Mouse (Mus musculus) brain, embryonic 18.5 days (tissue): ENCODE results near the gene Haao.

Experiments
- DNase-seq: peaks from one replicate; pipeline ENCODE4 v3.0.0-alpha.2; 2012; ENCODE audit warnings: low read depth, low spot score

Haao gene

DNA sequence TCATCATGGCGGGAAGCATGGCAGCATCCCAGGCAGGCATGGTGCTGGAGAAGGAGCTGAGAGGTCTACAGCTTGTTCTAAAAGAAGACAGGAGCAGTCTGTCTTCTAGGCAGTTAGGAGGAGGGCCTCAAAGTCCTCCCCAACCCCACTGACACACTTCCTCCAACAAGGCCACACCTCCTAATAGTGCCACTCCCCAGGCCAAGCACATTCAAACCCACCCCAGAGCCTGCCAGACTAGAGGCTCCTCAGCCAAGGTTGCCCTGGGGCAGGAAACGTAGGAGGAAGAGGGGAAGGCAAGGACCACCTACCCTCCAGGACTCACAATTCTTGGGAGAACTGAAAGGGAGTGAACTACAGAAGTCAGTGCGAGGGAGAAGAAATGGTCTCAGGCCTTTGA is at the start of gene Haao:
Haao (minus strand) TSS at position 149 of the 400 bp plus-strand sequence.
- DNase-seq, result no peak

GRCm38 (mm10) chr17:83897361-83897799 is 49.6 kb upstream of the Haao start:
- DNase-seq, result no peak

DNA sequence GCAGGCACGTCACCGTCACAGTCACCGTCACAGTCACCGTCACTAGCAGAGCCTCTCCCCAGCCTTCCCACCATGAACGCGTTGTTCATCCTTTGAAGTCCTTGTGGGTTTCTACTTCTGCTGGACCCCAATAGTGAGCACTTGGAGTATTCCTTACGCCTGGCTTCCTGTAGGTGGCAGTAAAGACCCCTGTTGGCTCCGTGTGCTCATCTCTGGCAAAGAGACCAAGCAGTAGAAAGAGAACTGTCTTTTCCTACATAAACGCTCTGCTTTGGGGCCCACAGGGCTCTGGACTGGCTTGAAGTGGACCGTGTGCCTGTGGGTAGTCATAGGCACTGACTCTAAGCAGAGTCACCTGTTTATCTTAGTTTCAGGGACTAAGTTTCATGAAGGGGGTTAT is 49.0 kb upstream of the Haao start:
- DNase-seq, result no peak

DNA sequence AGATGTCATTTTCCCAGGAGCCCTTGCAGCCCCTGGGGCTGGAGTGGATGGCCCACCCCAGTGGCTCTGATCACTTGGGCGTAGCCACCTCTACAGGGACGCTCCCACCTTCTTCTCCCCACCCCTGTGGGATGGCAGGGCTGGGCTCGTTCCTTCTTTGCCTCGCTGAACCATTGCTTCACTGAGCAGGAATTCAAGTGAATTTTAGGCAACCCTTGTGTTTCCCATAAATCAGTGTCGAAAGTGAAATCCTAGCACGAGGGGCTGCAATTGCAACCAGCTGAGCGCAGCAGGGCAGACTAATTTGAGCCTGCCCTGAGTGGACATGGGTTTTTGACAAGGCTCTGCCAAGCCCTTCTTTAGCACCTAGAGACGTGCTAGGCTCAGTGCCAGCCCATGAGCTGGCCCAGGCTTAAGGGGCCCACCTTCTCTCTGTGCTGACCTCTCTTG is 47.6 kb upstream of the Haao start:
- DNase-seq, result no peak

DNA sequence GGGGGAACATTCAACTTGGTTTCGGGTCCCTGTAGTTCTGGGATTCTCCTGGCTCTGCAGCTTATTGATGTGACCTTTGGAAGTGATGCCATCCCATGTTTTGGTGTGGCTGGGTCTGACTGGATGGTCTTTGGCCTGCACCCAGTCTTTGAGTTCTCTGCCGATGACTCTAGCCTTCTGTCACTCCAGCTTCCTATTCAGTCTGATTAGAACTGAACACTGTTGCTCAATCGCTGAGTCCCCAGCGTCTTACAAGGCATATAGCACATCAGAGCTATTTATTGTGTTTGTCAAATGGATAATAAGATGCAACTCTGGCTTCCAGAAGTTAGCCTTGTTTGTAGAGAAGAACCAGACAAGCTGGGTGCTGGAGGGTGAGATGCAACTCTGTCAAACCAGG is 45.4 kb upstream of the Haao start:
- DNase-seq, result no peak

DNA sequence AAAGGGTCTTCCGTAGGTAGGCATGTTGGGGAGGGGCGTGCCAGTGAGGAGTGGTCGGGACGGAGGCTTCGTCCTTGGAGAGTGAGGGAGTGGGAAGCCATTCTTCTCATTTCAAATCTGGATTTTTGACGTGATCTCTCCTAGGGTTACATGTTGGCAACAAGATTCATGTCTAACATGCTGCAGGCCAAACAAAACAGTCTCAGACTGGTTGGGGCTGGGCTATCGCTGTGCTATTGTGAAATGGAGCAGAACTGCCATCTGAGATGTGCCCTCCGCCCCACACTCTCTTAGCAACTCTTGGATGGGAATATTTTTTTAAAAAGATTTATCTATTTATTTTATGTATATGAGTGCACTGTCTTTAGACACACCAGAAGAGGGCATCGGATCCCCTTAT is 44.1 kb upstream of the Haao start:
- no peak for DNase-seq

DNA sequence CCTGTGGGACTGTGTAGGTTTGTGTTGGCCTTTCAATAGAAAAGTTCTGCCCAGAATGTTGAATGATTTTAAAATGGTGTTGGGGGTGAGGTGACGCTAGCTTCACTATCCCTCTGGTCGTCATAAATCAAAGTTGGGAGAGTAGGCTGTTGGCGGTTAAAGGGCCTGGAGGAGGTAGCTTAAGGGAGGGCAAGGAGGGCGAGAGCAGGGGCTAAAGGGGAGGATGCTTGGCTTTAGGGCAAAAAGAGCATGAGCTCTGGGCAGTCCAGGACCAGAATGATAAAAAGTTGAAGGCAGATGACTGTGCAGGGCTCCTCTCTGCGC is 42.6 kb upstream of the Haao start:
- DNase-seq, result no peak

- DNase-seq, result peak; percentile 60
Observed at GRCm38 (mm10) chr17:83889691-83890372, 42.1 kb upstream of the Haao start.

DNA sequence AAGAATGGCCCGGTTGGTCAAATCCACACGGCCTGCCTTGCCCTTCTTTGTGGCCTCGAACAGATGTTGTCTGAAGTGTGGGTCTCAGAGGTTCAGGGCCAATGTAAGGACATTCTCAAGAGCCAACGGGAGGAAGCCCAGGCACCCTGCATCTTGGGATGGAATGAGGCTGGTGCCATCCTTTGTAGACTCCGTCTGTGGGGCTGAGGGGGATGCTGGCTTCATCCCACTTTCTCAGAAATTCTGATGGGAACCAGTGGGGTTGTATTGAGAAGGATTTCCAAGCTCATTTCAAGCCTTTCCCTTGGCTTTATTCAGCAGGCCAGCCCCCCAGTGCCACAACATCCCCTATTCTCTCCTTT is 41.5 kb upstream of the Haao start:
- no peak for DNase-seq

GRCm38 (mm10) chr17:83887241-83887640 is 39.5 kb upstream of the Haao start:
- DNase-seq, result no peak

GRCm38 (mm10) chr17:83886395-83886794 is 38.6 kb upstream of the Haao start:
- DNase-seq, result no peak

DNA sequence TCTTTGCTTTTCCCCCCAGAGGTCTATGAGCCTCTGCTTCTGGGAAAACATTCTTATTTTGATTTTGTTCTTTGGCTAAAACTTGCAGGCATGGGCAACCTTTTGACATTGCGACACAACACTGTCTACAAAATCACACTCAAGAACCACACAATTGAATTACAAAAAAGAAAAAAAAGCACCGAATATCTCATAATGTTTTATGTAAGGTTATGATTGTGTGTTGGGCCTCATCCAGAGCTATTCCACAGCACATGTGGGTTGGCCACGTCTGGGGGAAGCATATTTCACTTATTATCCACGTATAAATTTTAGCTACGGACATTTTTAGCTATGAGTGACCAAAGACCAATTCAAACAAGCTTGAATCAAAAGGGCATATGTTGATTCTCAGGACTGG is 38.0 kb upstream of the Haao start:
- no peak for DNase-seq

DNA sequence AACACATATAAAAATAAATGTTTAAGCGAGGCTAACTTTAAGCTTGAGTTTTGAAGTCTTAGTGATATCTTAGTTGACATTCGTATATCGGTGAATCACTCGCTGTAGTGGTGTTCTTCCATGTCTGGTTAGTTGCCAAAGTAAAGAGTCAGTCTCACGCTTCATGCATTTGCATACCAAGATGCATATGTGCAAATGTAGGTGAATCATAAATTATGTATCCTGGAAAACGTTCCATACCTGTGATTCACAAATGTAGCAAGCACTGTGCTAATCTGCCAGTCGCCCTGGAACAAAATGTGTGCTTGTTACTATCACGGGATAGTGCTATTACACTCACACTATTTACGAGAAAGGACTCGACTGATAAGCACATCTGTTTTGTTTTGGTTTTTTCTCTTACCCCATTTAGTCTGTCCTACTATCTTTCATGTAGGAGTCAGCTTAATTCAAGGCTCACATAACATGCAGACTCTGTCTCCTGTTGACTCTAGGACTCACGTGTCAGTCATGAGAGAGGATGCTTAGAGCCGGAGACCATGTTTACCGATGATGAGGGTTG is 37.3 kb upstream of the Haao start:
- DNase-seq, result no peak

- DNase-seq, result no peak
Observed at GRCm38 (mm10) chr17:83882788-83883187, 35.0 kb upstream of the Haao start.

DNA sequence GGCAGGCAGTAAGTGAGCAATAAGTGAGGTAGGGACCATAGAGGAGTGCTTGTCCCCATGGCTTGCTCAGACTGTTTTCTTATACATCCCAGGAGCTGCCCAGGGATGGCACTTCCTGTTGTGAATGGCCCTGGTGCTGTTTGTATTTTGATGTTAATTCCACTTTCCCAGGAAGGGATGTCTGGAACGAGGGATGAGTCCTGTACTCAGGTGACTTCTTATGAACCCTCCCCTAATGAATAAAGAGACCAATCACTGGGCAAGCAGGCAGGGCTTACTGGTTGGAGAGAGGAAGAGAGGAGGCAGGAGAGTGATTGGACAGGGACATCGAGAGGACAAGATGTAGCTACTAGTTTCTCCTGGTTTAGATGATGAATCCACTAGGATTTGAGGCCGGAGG is 33.3 kb upstream of the Haao start:
- DNase-seq, result no peak

- DNase-seq, result no peak
Observed at GRCm38 (mm10) chr17:83880174-83880710, 32.5 kb upstream of the Haao start.

GRCm38 (mm10) chr17:83879631-83880030 is 31.9 kb upstream of the Haao start:
- DNase-seq, result no peak

GRCm38 (mm10) chr17:83874610-83875009 is 26.8 kb upstream of the Haao start:
- no peak for DNase-seq

DNA sequence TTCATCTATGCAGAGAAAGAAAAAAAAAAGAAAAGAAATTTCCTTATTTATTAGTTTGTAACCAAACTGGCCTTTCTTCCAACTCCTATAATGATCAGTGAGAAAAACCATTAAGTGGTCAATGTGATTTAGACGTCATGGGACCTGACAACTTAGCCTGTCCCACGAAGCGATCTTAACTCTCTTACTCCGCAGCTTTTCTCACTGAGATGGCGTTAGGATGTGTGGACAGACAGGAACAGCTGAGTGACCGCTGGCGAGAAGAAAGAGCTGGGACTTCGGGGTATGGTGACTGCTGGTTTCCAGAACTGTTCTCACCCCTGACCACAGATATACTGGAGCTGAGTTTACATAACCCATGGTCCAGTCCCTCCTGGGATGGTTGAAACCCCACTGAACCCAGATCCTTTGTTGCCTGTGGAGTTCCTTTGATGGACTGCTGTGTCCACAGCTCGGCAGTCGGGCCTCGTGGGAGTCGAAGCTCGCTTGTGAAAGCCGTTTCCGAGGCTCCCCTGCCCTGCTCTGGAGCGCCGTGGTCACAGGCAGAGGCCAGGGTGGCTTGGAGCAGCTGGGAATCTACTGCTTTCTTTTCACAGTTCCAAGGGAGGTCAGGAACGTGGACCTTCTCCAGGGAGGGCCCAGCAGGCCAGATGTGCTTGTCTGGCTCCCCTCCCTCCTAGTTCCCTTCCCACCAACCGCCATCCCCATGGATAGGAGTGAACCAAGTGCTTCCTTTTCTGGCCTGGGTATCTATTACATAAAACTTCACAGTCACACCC is 25.8 kb upstream of the Haao start:
- no peak for DNase-seq

DNA sequence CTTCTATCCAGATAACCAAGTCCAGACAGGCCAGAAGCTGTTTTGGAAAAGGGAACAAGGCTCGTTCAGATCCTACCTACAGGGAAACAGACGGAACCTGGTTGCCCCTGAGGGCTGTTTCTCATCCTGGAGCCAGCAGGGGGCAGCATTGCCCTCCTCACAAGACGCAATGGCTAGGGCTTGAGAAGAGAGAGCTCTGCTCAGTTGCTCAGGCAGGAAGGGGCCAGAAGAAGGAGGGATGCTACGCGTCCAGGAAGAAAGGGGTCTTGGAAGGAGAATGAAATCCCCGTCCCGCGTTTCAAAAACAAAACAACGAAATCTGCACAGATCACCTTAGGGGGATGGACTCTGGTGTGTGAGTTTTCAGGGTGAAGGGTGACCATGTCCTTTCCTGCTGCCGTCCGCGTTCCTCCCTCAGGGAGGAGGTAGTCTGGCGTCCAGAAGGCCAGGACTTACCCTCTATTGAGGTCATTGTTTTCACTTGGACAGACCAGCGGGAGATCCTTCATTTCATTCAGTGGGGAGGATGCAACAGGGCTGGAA is 25.1 kb upstream of the Haao start:
- no peak for DNase-seq

DNA sequence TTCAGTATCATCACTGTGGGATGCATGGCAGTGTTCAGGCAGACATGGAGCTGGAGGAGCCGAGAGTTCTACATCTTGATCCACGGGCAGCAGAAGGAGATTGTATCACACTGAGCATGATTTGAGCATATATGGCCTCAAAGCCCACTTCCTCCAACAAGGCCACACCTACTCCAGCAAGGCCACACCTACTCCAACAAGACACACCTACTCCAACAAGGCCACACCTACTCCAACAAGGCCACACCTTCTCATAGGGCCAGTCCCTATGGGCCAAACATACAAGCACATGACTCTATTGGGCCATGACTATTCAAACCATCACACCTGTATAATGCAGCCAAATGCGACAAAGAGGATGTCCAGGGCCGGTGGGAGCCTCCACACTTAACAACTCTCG is 23.6 kb upstream of the Haao start:
- no peak for DNase-seq

DNA sequence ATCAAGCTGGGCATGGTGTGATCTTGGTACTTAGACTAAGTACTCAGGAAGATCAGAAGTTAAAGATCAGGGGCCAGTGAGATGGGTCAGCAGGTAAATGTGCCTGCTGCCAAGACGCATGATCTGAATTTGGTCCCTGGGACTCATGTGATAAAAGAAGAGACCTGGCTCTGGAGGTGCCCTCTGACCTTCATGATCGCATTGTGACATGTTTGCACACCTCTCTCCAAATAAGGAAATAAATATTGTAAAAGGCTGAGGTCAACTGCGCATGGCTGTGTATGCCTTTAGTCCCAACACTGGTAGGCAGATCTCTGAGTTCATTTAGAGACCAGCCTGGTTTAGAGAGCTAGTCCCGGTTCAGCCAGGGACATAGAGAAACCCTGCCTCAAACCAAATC is 22.6 kb upstream of the Haao start:
- no peak for DNase-seq

GRCm38 (mm10) chr17:83866582-83866981 is 18.8 kb upstream of the Haao start:
- no peak for DNase-seq
